Mouse (Mus musculus) neutrophil, adult 65 days (primary cell): Measurements from ENCODE around the gene Atp8a2. TPM values are rescaled to one million over a fixed set of nuclear protein-coding genes. Genes with fewer than 3 reads are reported as not detected.

Source experiments
- total RNA-seq: library from RNA; stranded (reverse); gene quantifications from 2 replicates; pipeline ENCODE4 v1.2.4, GENCODE M21; 2023

Atp8a2 gene
- total RNA-seq: 0.70 and 6.0 TPM in 2 replicates

GRCm38 (mm10) chr14:60196884-60197283 lies at the start of gene Atp8a2:
Gene Atp8a2 (minus strand): TSS chr14:60197179.

DNA sequence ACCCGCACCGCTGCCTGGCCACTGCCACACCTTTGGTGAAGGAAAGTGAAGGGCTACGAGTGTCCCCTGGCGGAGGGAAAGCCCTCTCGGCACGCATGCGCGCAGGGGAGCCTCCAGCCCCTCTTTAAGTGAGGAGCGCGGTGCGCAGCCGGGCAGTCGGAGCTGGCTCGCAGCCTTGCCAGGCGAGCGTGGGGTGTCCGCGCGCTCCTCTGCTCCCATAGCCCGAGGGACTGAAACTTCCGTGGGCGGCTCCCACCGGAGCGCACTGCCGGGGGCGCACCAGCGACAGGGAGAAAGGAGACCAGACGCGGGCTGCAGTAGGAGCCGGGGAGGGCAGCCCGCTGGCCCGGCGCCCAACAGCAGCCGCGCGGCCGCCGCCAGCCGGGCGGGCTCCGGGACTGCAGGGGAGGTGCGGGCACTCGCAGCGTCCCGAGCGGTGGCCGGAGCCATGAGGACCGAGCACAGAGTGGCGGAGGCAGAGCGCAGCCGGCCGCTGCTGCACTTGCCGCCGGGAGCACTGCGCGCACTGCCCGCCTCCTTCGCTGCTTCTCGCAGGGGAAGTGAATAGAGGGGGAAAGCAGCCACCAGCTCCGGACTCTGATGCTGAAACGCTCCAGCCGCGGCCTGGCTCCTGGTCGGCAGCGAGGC lies 571.7 kb downstream of the Atp8a2 start, which contains the start of gene Shisa2:
Shisa2 (plus strand) TSS at position 151 of the 648 bp plus-strand sequence.

DNA sequence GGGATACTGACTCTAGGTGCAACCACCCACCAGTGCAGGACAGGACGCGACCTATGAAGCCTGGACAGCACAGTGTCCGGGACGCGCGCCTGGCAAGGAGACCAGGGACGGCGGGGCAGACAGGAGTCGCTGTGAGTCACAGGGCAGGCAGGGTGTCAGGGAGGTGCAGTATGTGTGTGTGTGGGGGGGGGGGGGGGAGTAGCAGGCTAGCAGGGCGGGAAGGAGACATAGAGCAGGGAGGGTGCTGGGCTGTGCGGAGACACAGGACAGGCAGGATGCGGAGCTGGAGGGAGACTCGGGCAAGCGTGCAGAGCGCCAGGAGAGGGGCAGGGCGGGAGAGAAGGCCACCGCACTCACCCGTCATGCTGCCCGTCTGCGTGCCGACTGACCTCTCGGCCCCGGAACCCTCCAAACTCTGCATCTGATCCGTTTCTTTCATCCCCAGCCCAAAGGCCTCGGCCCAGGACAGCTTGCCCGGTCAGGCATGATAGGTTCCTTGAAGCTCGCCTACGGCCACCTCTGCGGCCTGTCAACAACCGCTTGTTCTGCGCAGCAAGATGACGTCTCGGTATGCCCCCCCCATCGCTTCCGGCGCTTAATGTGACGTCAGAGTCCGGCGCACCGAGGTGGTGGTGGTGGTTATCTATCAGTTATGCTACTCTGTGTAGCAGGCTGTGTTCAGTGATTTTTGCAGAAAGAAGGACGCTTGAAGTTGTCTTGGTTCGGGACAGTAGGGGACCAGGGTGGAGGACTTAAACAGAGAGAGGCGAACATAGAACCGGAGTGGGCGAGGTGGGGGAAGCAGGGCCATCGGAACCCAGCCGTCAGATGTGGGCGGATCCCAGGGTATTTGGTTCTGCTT lies 599.4 kb downstream of the Atp8a2 start, which contains the start of gene Cdadc1:
Cdadc1 (minus strand) TSS at position 562 of the 862 bp plus-strand sequence.

Other genes with a start within 250 kb of the Atp8a2 start
- gene Nupl1, start 54.3 kb upstream of the Atp8a2 start, total RNA-seq: not detected in 2 replicates
- 41.5 and 55.4 TPM in 2 replicates for gene Gm49336, start 54.3 kb upstream of the Atp8a2 start, total RNA-seq
- 86.4 and 112 TPM in 2 replicates for gene Mtmr6, start 68.0 kb upstream of the Atp8a2 start, total RNA-seq
- gene Amer2, start 176.1 kb upstream of the Atp8a2 start, total RNA-seq: 27.1 and 38.4 TPM in 2 replicates